Mouse (Mus musculus): ENCODE measurements around the gene Plpp4. TPM values are rescaled to one million over a fixed set of nuclear protein-coding genes. Genes with fewer than 3 reads are reported as not detected.

Gene Plpp4
- polyA plus RNA-seq, 1 experiment from 2014 or later = 0.49 TPM

GRCm38 (mm10) chr7:129254126-129254525 is 2.7 kb upstream of the Plpp4 start:
- H3K9me3 ChIP-seq (replicated peaks; ENCODE audit: control insufficient read depth, low read length) = no peaks in the 10 kb centered on the region
- H3K36me3 ChIP-seq (ENCODE audit: control insufficient read depth, insufficient read depth) = no peaks in the 10 kb centered on the region
- H3K27me3 ChIP-seq (ENCODE audit: control insufficient read depth, insufficient read depth, low read length) = peaks cover 43% of the 10 kb centered on the region
- H3K4me1 ChIP-seq (ENCODE audit: control insufficient read depth, insufficient read depth, low read length) = peaks cover 3% of the 10 kb centered on the region; the same call in 1 of the 2 replicates
- no peak overlapping the region for H3K4me3 ChIP-seq (ENCODE audit: low read length)
- H3K4me2 ChIP-seq (ENCODE audit: low read depth, low read length) = no peak overlapping the region
- no peak overlapping the region for H3K9ac ChIP-seq (ENCODE audit: low read length)
- 90% methylated on average over 1 of the region's 1 CpGs for WGBS
- ATAC-seq (replicated peaks; ENCODE audit: extremely low read depth, insufficient read depth, low FRiP score) = no peak
- no peak overlapping the region for H3K27ac ChIP-seq (ENCODE audit: low read length)

DNA sequence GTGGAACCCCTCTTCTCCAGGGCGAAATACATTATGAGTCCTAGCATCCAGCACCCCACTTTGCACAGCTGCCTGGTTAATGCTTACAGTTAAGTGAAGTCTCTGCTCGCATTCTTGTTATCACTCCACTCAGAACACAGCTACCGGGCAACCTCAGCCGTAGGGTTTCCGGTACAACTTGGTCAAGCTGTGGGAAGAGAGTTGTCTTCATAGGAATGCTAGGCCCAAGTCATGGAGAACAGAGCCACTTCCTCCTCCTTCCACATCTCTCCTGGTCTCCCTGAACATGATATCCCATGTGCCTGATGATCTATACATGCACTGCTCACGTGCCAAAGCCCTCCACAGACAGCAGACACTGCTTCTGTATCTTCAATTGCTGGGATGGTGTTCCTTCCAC is 1.4 kb upstream of the Plpp4 start:
- WGBS = 89% methylated on average over 6 of the region's 6 CpGs
- no peak overlapping the region for H3K4me2 ChIP-seq (ENCODE audit: low read depth, low read length)
- no peak for ATAC-seq (replicated peaks; ENCODE audit: extremely low read depth, insufficient read depth, low FRiP score)
- peaks cover 46% of the 10 kb centered on the region for H3K27me3 ChIP-seq (ENCODE audit: control insufficient read depth, insufficient read depth, low read length)
- H3K27ac ChIP-seq (ENCODE audit: low read length) = no peak overlapping the region
- H3K9ac ChIP-seq (ENCODE audit: low read length) = no peak overlapping the region
- H3K36me3 ChIP-seq (ENCODE audit: control insufficient read depth, insufficient read depth) = no peaks in the 10 kb centered on the region
- no peaks in the 10 kb centered on the region for H3K9me3 ChIP-seq (replicated peaks; ENCODE audit: control insufficient read depth, low read length)
- H3K4me3 ChIP-seq (ENCODE audit: low read length) = no peak overlapping the region
- peaks cover 3% of the 10 kb centered on the region; the same call in 1 of the 2 replicates for H3K4me1 ChIP-seq (ENCODE audit: control insufficient read depth, insufficient read depth, low read length)

DNA sequence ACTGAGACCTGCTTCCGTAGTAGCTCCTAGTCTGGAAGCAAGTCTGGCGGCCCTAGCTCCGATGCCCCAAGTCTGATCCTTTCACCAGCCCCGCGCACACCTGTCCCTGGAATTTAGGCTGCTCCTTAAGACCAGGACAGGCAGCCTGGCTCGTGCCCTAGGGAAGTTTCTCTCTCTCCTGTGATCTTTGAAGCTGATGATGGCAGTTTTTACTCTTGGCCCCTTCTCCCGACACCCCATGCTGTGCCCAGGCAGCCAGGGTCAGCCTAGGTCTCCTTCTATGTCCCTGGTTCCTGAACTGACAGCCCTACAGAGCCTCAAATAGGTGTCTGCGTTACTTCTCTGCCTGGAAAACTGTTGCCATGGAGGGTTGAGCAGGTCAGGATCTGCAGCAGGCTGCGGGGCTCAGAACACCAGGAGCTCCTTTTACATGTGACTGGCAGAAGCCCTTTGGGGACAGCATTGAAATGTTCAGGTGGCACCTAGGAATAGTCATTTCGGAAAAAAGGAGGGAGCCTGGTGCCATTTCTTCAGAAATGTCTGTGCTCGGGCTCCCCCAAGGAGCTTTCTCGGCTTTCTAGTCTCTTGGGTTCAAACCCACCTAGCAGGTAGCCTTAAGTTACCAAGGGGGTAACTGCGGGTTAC is 665 bp downstream of the Plpp4 start:
- WGBS = 14% methylated on average over 13 of the region's 13 CpGs
- Histone ChIP-seq H3K9me3 (replicated peaks; ENCODE audit: control insufficient read depth, low read length) (no peaks in the 10 kb centered on the region), H3K4me2 (ENCODE audit: low read depth, low read length) (peak overlapping the region; percentile 69), H3K4me1 (ENCODE audit: control insufficient read depth, insufficient read depth, low read length) (no peaks in the 10 kb centered on the region), H3K9ac (ENCODE audit: low read length) (no peak overlapping the region), H3K27me3 (ENCODE audit: control insufficient read depth, insufficient read depth, low read length) (peaks cover 44% of the 10 kb centered on the region), H3K36me3 (ENCODE audit: control insufficient read depth, insufficient read depth) (no peaks in the 10 kb centered on the region), H3K4me3 (ENCODE audit: low read length) (peak overlapping the region; percentile 45; the same call in 1 of the 2 replicates), H3K27ac (ENCODE audit: low read length) (no peak overlapping the region)
- no peak for ATAC-seq (replicated peaks; ENCODE audit: extremely low read depth, insufficient read depth, low FRiP score)

DNA sequence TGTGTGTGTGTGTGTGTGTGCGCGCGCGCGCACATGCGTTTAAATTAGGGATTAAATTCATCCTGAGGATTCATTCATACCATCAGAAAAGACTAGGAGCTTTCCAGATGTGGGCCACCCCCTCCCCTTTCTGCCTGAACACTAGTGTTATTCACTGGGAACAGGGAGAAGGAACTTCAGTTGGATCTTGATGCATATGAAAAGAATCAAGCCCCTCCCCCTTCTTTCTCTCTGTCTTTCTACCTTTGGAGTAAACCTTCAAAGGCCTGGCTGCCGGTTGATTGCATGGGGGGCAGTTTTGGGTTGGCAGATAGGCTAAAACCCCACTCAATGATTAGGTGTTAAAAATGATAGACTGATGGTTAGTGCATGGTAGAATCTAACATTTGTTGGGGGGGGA is 1.5 kb downstream of the Plpp4 start:
- Histone ChIP-seq H3K4me1 (ENCODE audit: control insufficient read depth, insufficient read depth, low read length) (no peaks in the 10 kb centered on the region), H3K36me3 (ENCODE audit: control insufficient read depth, insufficient read depth) (no peaks in the 10 kb centered on the region), H3K9me3 (replicated peaks; ENCODE audit: control insufficient read depth, low read length) (no peaks in the 10 kb centered on the region), H3K27me3 (ENCODE audit: control insufficient read depth, insufficient read depth, low read length) (peaks cover 43% of the 10 kb centered on the region), H3K4me3 (ENCODE audit: low read length) (no peak overlapping the region), H3K9ac (ENCODE audit: low read length) (no peak overlapping the region), H3K27ac (ENCODE audit: low read length) (no peak overlapping the region), H3K4me2 (ENCODE audit: low read depth, low read length) (no peak overlapping the region)
- no peak for ATAC-seq (replicated peaks; ENCODE audit: extremely low read depth, insufficient read depth, low FRiP score)
- 76% methylated on average over 7 of the region's 7 CpGs for WGBS

DNA sequence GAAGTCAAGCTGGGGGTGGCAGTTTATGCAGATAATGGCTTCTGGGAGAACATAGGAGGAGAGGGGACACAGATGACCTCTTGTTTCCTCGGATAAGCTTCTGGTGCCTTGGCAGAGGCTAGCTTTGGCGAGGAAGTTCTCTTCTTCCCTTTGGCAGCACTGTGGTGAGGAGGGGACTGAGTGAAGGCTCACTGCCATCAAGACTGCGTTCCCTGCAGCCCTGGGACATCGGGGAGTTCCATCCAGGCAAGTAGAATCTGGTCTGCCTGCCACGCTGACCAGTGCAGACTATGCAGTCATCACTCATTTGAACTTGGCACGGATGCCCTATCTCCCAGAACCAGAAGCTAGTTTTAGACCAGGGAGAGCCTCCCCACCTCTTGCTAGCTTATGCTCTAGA is 2.4 kb downstream of the Plpp4 start:
- ATAC-seq (replicated peaks; ENCODE audit: extremely low read depth, insufficient read depth, low FRiP score) = no peak
- H3K27me3 ChIP-seq (ENCODE audit: control insufficient read depth, insufficient read depth, low read length) = peaks cover 43% of the 10 kb centered on the region
- no peaks in the 10 kb centered on the region for H3K36me3 ChIP-seq (ENCODE audit: control insufficient read depth, insufficient read depth)

GRCm38 (mm10) chr7:129273867-129274266 is 17.0 kb downstream of the Plpp4 start:
- 96% methylated on average over 4 of the region's 4 CpGs for WGBS
- no peaks in the 10 kb centered on the region for H3K9me3 ChIP-seq (replicated peaks; ENCODE audit: control insufficient read depth, low read length)
- no peaks in the 10 kb centered on the region for H3K4me1 ChIP-seq (ENCODE audit: control insufficient read depth, insufficient read depth, low read length)
- H3K4me3 ChIP-seq (ENCODE audit: low read length) = no peak overlapping the region
- H3K27ac ChIP-seq (ENCODE audit: low read length) = no peak overlapping the region
- no peaks in the 10 kb centered on the region for H3K27me3 ChIP-seq (ENCODE audit: control insufficient read depth, insufficient read depth, low read length)
- no peak for ATAC-seq (replicated peaks; ENCODE audit: extremely low read depth, insufficient read depth, low FRiP score)
- H3K36me3 ChIP-seq (ENCODE audit: control insufficient read depth, insufficient read depth) = no peaks in the 10 kb centered on the region
- H3K4me2 ChIP-seq (ENCODE audit: low read depth, low read length) = no peak overlapping the region
- no peak overlapping the region for H3K9ac ChIP-seq (ENCODE audit: low read length)

More for the DNA sequence above, 2.4 kb downstream of the Plpp4 start:
- Histone ChIP-seq H3K9ac (ENCODE audit: low read length) (no peak overlapping the region), H3K4me1 (ENCODE audit: control insufficient read depth, insufficient read depth, low read length) (no peaks in the 10 kb centered on the region), H3K9me3 (replicated peaks; ENCODE audit: control insufficient read depth, low read length) (no peaks in the 10 kb centered on the region), H3K4me2 (ENCODE audit: low read depth, low read length) (no peak overlapping the region), H3K27ac (ENCODE audit: low read length) (no peak overlapping the region), H3K4me3 (ENCODE audit: low read length) (no peak overlapping the region)
- 48% methylated on average over 6 of the region's 6 CpGs for WGBS

- H3K4me2 ChIP-seq (ENCODE audit: low read depth, low read length) = no peak overlapping the region
- H3K27me3 ChIP-seq (ENCODE audit: control insufficient read depth, insufficient read depth, low read length) = no peaks in the 10 kb centered on the region
- H3K27ac ChIP-seq (ENCODE audit: low read length) = no peak overlapping the region
- no peak overlapping the region for H3K9ac ChIP-seq (ENCODE audit: low read length)
- no peaks in the 10 kb centered on the region for H3K9me3 ChIP-seq (replicated peaks; ENCODE audit: control insufficient read depth, low read length)
- no peak overlapping the region for H3K4me3 ChIP-seq (ENCODE audit: low read length)
- H3K36me3 ChIP-seq (ENCODE audit: control insufficient read depth, insufficient read depth) = no peaks in the 10 kb centered on the region
- 80% methylated on average over 5 of the region's 5 CpGs for WGBS
- no peak for ATAC-seq (replicated peaks; ENCODE audit: extremely low read depth, insufficient read depth, low FRiP score)
- H3K4me1 ChIP-seq (ENCODE audit: control insufficient read depth, insufficient read depth, low read length) = no peaks in the 10 kb centered on the region
Measured at GRCm38 (mm10) chr7:129274726-129275125, 17.9 kb downstream of the Plpp4 start.

DNA sequence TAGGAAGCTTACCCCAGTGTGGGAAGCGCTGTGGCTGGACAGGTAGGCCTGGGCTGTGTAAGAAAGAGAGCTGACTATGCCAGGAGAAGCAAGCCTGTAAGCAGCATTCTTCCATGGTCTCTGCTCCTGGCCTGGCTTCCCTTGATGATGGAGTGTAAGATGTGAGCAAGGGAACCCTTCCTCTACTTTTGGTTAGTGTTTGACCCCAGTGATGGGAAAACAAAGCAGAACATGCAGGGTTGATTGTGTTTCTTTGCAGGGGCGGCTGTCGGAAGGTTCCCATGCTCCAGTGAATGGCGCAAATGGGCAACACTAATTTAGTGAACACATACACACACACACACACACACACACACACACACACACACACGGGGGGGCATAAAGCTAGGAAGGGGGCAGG is 20.9 kb downstream of the Plpp4 start:
- H3K27me3 ChIP-seq (ENCODE audit: control insufficient read depth, insufficient read depth, low read length) = no peaks in the 10 kb centered on the region
- no peaks in the 10 kb centered on the region for H3K9me3 ChIP-seq (replicated peaks; ENCODE audit: control insufficient read depth, low read length)
- H3K4me1 ChIP-seq (ENCODE audit: control insufficient read depth, insufficient read depth, low read length) = no peaks in the 10 kb centered on the region
- no peak overlapping the region for H3K9ac ChIP-seq (ENCODE audit: low read length)
- no peaks in the 10 kb centered on the region for H3K36me3 ChIP-seq (ENCODE audit: control insufficient read depth, insufficient read depth)
- H3K4me3 ChIP-seq (ENCODE audit: low read length) = no peak overlapping the region
- H3K4me2 ChIP-seq (ENCODE audit: low read depth, low read length) = no peak overlapping the region
- H3K27ac ChIP-seq (ENCODE audit: low read length) = no peak overlapping the region
- ATAC-seq (replicated peaks; ENCODE audit: extremely low read depth, insufficient read depth, low FRiP score) = no peak
- 74% methylated on average over 5 of the region's 5 CpGs for WGBS

- H3K9me3 ChIP-seq (replicated peaks; ENCODE audit: control insufficient read depth, low read length) = no peaks in the 10 kb centered on the region
- WGBS = 76% methylated on average over 4 of the region's 4 CpGs
- H3K27ac ChIP-seq (ENCODE audit: low read length) = no peak overlapping the region
- no peak overlapping the region for H3K4me2 ChIP-seq (ENCODE audit: low read depth, low read length)
- no peaks in the 10 kb centered on the region for H3K36me3 ChIP-seq (ENCODE audit: control insufficient read depth, insufficient read depth)
- H3K27me3 ChIP-seq (ENCODE audit: control insufficient read depth, insufficient read depth, low read length) = no peaks in the 10 kb centered on the region
- no peaks in the 10 kb centered on the region for H3K4me1 ChIP-seq (ENCODE audit: control insufficient read depth, insufficient read depth, low read length)
- no peak overlapping the region for H3K9ac ChIP-seq (ENCODE audit: low read length)
- no peak for ATAC-seq (replicated peaks; ENCODE audit: extremely low read depth, insufficient read depth, low FRiP score)
- no peak overlapping the region for H3K4me3 ChIP-seq (ENCODE audit: low read length)
Measured at GRCm38 (mm10) chr7:129278801-129279200, 22.0 kb downstream of the Plpp4 start.
